Mouse (Mus musculus) CH12.LX (cell line): Measurements from ENCODE around the gene Gpr55. TPM values are rescaled to one million over a fixed set of nuclear protein-coding genes. Genes with fewer than 3 reads are reported as not detected.

Experiments used
- DNase-seq: peaks from one replicate; pipeline ENCODE4 v3.0.0-alpha.2; 2013; ENCODE audit errors: extremely low read depth
- H3K27ac ChIP-seq: 2 replicates; pipeline ENCODE4 v1.5.1; 2012; ENCODE audit warnings: low read depth, mild to moderate bottlenecking, control low read depth, moderate library complexity; ENCODE audit not compliant: insufficient read depth
- H3K27me3 ChIP-seq: replicated peaks from 2 replicates; pipeline ENCODE3; 2012; ENCODE audit warnings: inconsistent platforms
- H3K36me3 ChIP-seq, 2 experiments: replicated peaks in 1 of 2; 2 replicates each; pipeline versions ENCODE3 to v1.6.1; 2012; ENCODE audit warnings: inconsistent platforms in 1 of 2, low read length in 1 of 2, mild to moderate bottlenecking in 1 of 2, mixed read lengths in 1 of 2, moderate library complexity in 1 of 2; ENCODE audit not compliant: control insufficient read depth in 1 of 2, insufficient read depth in 1 of 2
- H3K4me1 ChIP-seq, 2 experiments: 2 replicates each; pipeline ENCODE4 v1.6.1; 2012; ENCODE audit warnings: inconsistent platforms in 1 of 2, moderate library complexity in 1 of 2; ENCODE audit not compliant: insufficient read depth in 2 of 2, control insufficient read depth in 1 of 2
- H3K4me2 ChIP-seq: 2 replicates; pipeline ENCODE4 v1.6.1; 2012; ENCODE audit warnings: low read depth, mild to moderate bottlenecking, control low read depth; ENCODE audit not compliant: poor library complexity, insufficient read depth, severe bottlenecking
- H3K4me3 ChIP-seq, 3 experiments: fragments of 150-350 bp in 1 of 3; sonication (generic) in 1 of 3; replicated peaks in 1 of 3; 2 replicates each; pipeline versions ENCODE3 to v1.5.1; 2011 to 2012; ENCODE audit warnings: low read depth in 2 of 3, low read length in 2 of 3, mild to moderate bottlenecking in 2 of 3, moderate library complexity in 2 of 3, control low read depth in 1 of 3, improper control_type of control experiment in 1 of 3, inconsistent platforms in 1 of 3, mixed read lengths in 1 of 3; ENCODE audit not compliant: poor library complexity in 1 of 3
- H3K79me2 ChIP-seq: replicated peaks from 2 replicates; pipeline ENCODE4 v1.6.1; 2012; ENCODE audit warnings: mild to moderate bottlenecking, moderate library complexity; ENCODE audit not compliant: control insufficient read depth, poor library complexity, insufficient read depth, severe bottlenecking; ENCODE audit errors: extremely low read depth
- H3K9ac ChIP-seq: 2 replicates; pipeline ENCODE4 v1.6.1; 2012; ENCODE audit warnings: low read depth, mild to moderate bottlenecking, control low read depth, moderate library complexity; ENCODE audit not compliant: insufficient read depth
- H3K9me3 ChIP-seq: replicated peaks from 2 replicates; pipeline ENCODE3; 2012; ENCODE audit warnings: low read length, inconsistent platforms, mixed read lengths
- BHLHE40 ChIP-seq: IDR thresholded peaks from 2 replicates; pipeline ENCODE4 v1.6.1; 2011; ENCODE audit warnings: mild to moderate bottlenecking, low read depth, low read length, improper control_type of control experiment
- CHD2 ChIP-seq: IDR thresholded peaks from 2 replicates; pipeline ENCODE4 v1.6.1; 2011; ENCODE audit warnings: low read length, improper control_type of control experiment
- CTCF ChIP-seq, 2 experiments: IDR thresholded peaks in 1 of 2; conservative IDR thresholded peaks in 1 of 2; 2 replicates each; pipeline ENCODE4 v1.5.1; 2011 to 2012; ENCODE audit warnings: low read depth in 2 of 2, low read length in 2 of 2, improper control_type of control experiment in 1 of 2, inconsistent platforms in 1 of 2, mild to moderate bottlenecking in 1 of 2, moderate library complexity in 1 of 2
- EP300 ChIP-seq: IDR thresholded peaks from 2 replicates; pipeline ENCODE4 v1.6.1; 2011; ENCODE audit warnings: low read length, improper control_type of control experiment
- ETS1 ChIP-seq: conservative IDR thresholded peaks from 2 replicates; pipeline ENCODE4 v1.6.1; 2012; ENCODE audit warnings: low read depth, mild to moderate bottlenecking, inconsistent platforms, low read length, improper control_type of control experiment, moderate library complexity
- GABPA ChIP-seq: IDR thresholded peaks from 2 replicates; pipeline ENCODE4 v1.6.1; 2012; ENCODE audit warnings: low read depth, low read length, improper control_type of control experiment, inconsistent platforms; ENCODE audit not compliant: insufficient replicate concordance
- HCFC1 ChIP-seq: IDR thresholded peaks from 2 replicates; pipeline ENCODE4 v1.6.1; 2012; ENCODE audit warnings: low read depth, mild to moderate bottlenecking, inconsistent platforms, low read length, improper control_type of control experiment
- IRF4 ChIP-seq: IDR thresholded peaks from 2 replicates; pipeline ENCODE4 v1.6.1; 2014; ENCODE audit warnings: low read depth, mild to moderate bottlenecking, inconsistent platforms, low read length, improper control_type of control experiment
- JUN ChIP-seq: IDR thresholded peaks from 2 replicates; pipeline ENCODE4 v1.6.1; 2011; ENCODE audit warnings: low read depth, mild to moderate bottlenecking, low read length, improper control_type of control experiment, moderate library complexity; ENCODE audit not compliant: insufficient read depth
- JUND ChIP-seq: conservative IDR thresholded peaks from 2 replicates; pipeline ENCODE4 v1.6.1; 2011; ENCODE audit warnings: low read depth, low read length, improper control_type of control experiment
- MAFK ChIP-seq: IDR thresholded peaks from 2 replicates; pipeline ENCODE4 v1.6.1; 2011; ENCODE audit warnings: low read length, improper control_type of control experiment; ENCODE audit not compliant: insufficient replicate concordance
- MAX ChIP-seq: IDR thresholded peaks from 2 replicates; pipeline ENCODE4 v1.6.1; 2011; ENCODE audit warnings: low read length, improper control_type of control experiment
- MAZ ChIP-seq: IDR thresholded peaks from 2 replicates; pipeline ENCODE4 v1.6.1; 2012; ENCODE audit warnings: low read depth, mild to moderate bottlenecking, inconsistent platforms, low read length, improper control_type of control experiment, moderate library complexity
- MEF2A ChIP-seq: IDR thresholded peaks from 2 replicates; pipeline ENCODE4 v1.6.1; 2014; ENCODE audit warnings: low read depth, mild to moderate bottlenecking, inconsistent platforms, low read length, improper control_type of control experiment, borderline replicate concordance
- MYC ChIP-seq: IDR thresholded peaks from 2 replicates; pipeline ENCODE4 v1.6.1; 2011; ENCODE audit warnings: low read depth, mild to moderate bottlenecking, improper control_type of control experiment, low read length
- NELFE ChIP-seq: IDR thresholded peaks from 2 replicates; pipeline ENCODE4 v1.6.1; 2011; ENCODE audit warnings: low read depth, low read length, improper control_type of control experiment
- NRF1 ChIP-seq: IDR thresholded peaks from 2 replicates; pipeline ENCODE4 v1.6.1; 2014; ENCODE audit warnings: low read depth, mild to moderate bottlenecking, inconsistent platforms, low read length, improper control_type of control experiment, moderate library complexity
- PAX5 ChIP-seq: IDR thresholded peaks from 2 replicates; pipeline ENCODE4 v1.6.1; 2012; ENCODE audit warnings: low read length, inconsistent platforms, mixed read lengths
- POLR2A ChIP-seq: IDR thresholded peaks from 2 replicates; pipeline ENCODE4 v1.6.1; 2011; ENCODE audit warnings: low read depth, mild to moderate bottlenecking, improper control_type of control experiment, low read length
- POLR2AphosphoS2 ChIP-seq: IDR thresholded peaks from 2 replicates; pipeline ENCODE4 v1.6.1; 2011; ENCODE audit warnings: low read depth, low read length, improper control_type of control experiment
- SIN3A ChIP-seq: IDR thresholded peaks from 2 replicates; pipeline ENCODE4 v1.6.1; 2012; ENCODE audit warnings: low read length, improper control_type of control experiment, inconsistent platforms
- SMC3 ChIP-seq: IDR thresholded peaks from 2 replicates; pipeline ENCODE4 v1.6.1; 2011; ENCODE audit warnings: low read depth, low read length, improper control_type of control experiment
- TBP ChIP-seq: conservative IDR thresholded peaks from 2 replicates; pipeline ENCODE4 v1.6.1; 2011; ENCODE audit warnings: low read depth, low read length, improper control_type of control experiment
- TCF12 ChIP-seq: IDR thresholded peaks from 2 replicates; pipeline ENCODE4 v1.6.1; 2014; ENCODE audit warnings: low read depth, mild to moderate bottlenecking, inconsistent platforms, low read length, improper control_type of control experiment
- USF2 ChIP-seq: conservative IDR thresholded peaks from 2 replicates; pipeline ENCODE4 v1.6.1; 2011; ENCODE audit warnings: low read depth, low read length, improper control_type of control experiment
- ZC3H11A ChIP-seq: IDR thresholded peaks from 2 replicates; pipeline ENCODE4 v1.6.1; 2012; ENCODE audit warnings: low read depth, mild to moderate bottlenecking, inconsistent platforms, low read length, improper control_type of control experiment
- dilution Hi-C: fragments of 300-500 bp; cut with MboI; formaldehyde crosslinking; loops from 2 replicates; pipeline ENCODE4 v1.14.3; 2020; ENCODE audit warnings: low sequenced_read_pairs; ENCODE audit not compliant: extremely low pct_unique_long_range_greater_than_20kb, extremely low pct_ligation_motif_present
- in situ Hi-C: fragments of 300-500 bp; cut with MboI; formaldehyde crosslinking; loops from 3 replicates; pipeline ENCODE4 v1.14.3; 2019; ENCODE audit warnings: low sequenced_read_pairs, low pct_ligation_motif_present, low pct_unique_long_range_greater_than_20kb, mixed read lengths
- polyA plus RNA-seq: library from polyadenylated mRNA; unstranded; fragments of >175 nt; gene quantifications from 2 replicates; pipeline ENCODE4 v1.2.1, GENCODE M21; 2012; ENCODE audit warnings: low read depth; ENCODE audit not compliant: insufficient read length
- total RNA-seq, 2 experiments: library from RNA; depleted of rRNA; stranded (reverse); fragments of 300-350 nt in 1 of 2; fragments of >200 nt in 1 of 2; gene quantifications; 2 replicates each; pipeline ENCODE4 v1.2.3; 2012 to 2014

Gene Gpr55
- total and polyA plus RNA-seq, 3 experiments, result 16.4 to 24.3 (median 17.3) TPM

DNA sequence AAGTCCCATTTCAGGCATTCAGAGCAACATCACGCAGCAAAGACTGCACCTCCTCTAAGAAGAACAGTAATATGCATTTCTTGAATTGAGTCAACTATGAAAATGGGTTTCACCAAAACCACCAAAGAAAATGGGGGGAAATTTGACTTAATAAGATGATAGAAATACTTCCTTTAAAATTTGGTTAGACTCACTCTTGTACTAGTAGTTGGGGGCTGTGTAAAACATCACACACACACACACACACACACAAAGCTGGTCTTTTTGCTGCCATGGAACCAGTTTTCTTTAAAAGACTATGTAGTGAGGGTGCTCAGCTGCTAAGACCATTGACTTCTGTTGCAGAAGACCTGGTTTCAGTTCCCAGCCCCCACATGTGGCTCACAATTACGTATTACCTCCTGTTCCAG lies 12.7 kb upstream of the Gpr55 start:
- Histone ChIP-seq H3K9ac (peak overlapping the region; percentile 80; the same call in 1 of the 2 replicates), H3K4me1 (peaks cover 44 to 80% of the 10 kb centered on the region in 2 experiments), H3K27ac (peak overlapping the region; percentile 99), H3K4me2 (peak overlapping the region; percentile 81), H3K79me2 (no peaks in the 10 kb centered on the region; the same call in 1 of the 2 replicates), H3K9me3 (no peaks in the 10 kb centered on the region), H3K27me3 (no peaks in the 10 kb centered on the region), H3K36me3 (no peaks in the 10 kb centered on the region), H3K4me3 (no peak overlapping the region)
- in situ Hi-C loops (no loop called here), dilution Hi-C loops (no loop called here)
- TF ChIP-seq PAX5, result no peak
- peak; percentile 44; the same call in 1 of the 2 replicates for TF ChIP-seq MYC
- TF ChIP-seq JUND, result peak; percentile 99
- 0 out of 2 replicates have a peak, but pooled peaks have one; percentile 65 for TF ChIP-seq MAFK
- no peak for TF ChIP-seq CTCF (conservative IDR thresholded peaks at IDR 0.05 in 1 of 2, IDR thresholded peaks at IDR 0.05 in 1 of 2; ENCODE audit: low read depth in 2 of 2, low read length in 2 of 2)
- peak; percentile 69; the same call in 1 of the 2 replicates for TF ChIP-seq MAX
- peak; percentile 15; the same call in 1 of the 2 replicates for TF ChIP-seq SMC3
- TF ChIP-seq JUN, result peak; percentile 92
- no peak for TF ChIP-seq GABPA
- TF ChIP-seq TBP, result peak; percentile 88
- TF ChIP-seq CHD2, result peak; percentile 83
- peak; percentile 33; the same call in 1 of the 2 replicates for TF ChIP-seq HCFC1
- no peak for TF ChIP-seq NELFE
- TF ChIP-seq POLR2A, result peak; percentile 41; the same call in 1 of the 2 replicates
- peak; percentile 76 for TF ChIP-seq TCF12
- TF ChIP-seq EP300, result peak; percentile 93
- TF ChIP-seq USF2, result no peak
- TF ChIP-seq NRF1, result no peak
- TF ChIP-seq ZC3H11A, result no peak
- TF ChIP-seq SIN3A, result 0 out of 2 replicates have a peak, but pooled peaks have one; percentile 17
- TF ChIP-seq MAZ, result 0 out of 2 replicates have a peak, but pooled peaks have one; percentile 71
- peak; percentile 16; the same call in 1 of the 2 replicates for TF ChIP-seq POLR2AphosphoS2
- TF ChIP-seq MEF2A, result peak; percentile 86
- TF ChIP-seq BHLHE40, result peak; percentile 85
- TF ChIP-seq IRF4, result peak; percentile 99
- TF ChIP-seq ETS1, result peak; percentile 84
- DNase-seq, result peak; percentile 86
